Mouse (Mus musculus) gastrocnemius, adult 2 months (tissue): ENCODE measurements around the gene Olfr1535. TPM values are rescaled to one million over a fixed set of nuclear protein-coding genes. Genes with fewer than 3 reads are reported as not detected.

Experiments used
- DNase-seq: peaks from one replicate; pipeline ENCODE4 v3.0.0; 2022
- H3K27ac ChIP-seq: fragments of 200-600 bp; 2 replicates; pipeline ENCODE4 v1.8.1; 2022; ENCODE audit warnings: mild to moderate bottlenecking
- H3K4me3 ChIP-seq: fragments of 200-600 bp; 2 replicates; pipeline ENCODE4 v1.8.1; 2022; ENCODE audit warnings: mild to moderate bottlenecking, moderate library complexity
- CTCF ChIP-seq: fragments of 200-600 bp; IDR thresholded peaks from 2 replicates; pipeline ENCODE4 v1.8.1; 2022; ENCODE audit warnings: antibody characterized with exemption, mild to moderate bottlenecking, moderate library complexity
- intact Hi-C: fragments of 180-260 bp; cut with DNase I; formaldehyde crosslinking; loops from one replicate; pipeline ENCODE4 v1.15.1; 2025
- long read RNA-seq, 2 experiments: library from polyadenylated mRNA; stranded (forward); transcript quantifications; one replicate each; pipeline ENCODE4 v2.0.0; 2021
- total RNA-seq, 2 experiments: library from RNA; stranded (reverse); gene quantifications; 2 replicates each; pipeline ENCODE4 v1.2.3; 2021

The Olfr1535 gene
- not detected for total RNA-seq
- long read RNA-seq, experiment 1 = 0 reads
- long read RNA-seq, experiment 2 = 0 reads

DNA sequence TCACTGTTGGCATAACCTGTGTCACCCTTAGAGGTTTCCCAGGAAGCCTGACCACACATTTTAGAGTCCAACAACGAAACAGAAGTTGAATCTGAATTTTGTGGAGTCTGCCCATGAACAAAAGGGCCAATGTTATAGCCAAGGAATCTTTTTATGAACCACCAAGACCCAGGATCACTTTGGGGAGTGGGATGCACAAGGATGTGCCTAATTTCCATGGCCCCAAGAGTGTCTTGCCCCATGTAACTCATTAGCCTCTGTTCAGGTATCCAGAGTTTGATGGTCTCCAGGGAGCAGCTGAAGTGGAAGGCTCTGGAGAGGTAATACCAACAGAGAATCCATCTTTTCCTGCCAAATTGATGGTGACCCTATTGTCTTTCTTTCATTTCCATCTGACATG lies at the start of gene Olfr1535:
Olfr1535 (minus strand) TSS at position 101 of the 400 bp plus-strand sequence.
- no peak within 1 kb of the TSS for H3K4me3 ChIP-seq
- no peak for TF ChIP-seq CTCF
- intact Hi-C loops = no loop called here
- H3K27ac ChIP-seq = no peak within 1 kb of the TSS
- no peak for DNase-seq

DNA sequence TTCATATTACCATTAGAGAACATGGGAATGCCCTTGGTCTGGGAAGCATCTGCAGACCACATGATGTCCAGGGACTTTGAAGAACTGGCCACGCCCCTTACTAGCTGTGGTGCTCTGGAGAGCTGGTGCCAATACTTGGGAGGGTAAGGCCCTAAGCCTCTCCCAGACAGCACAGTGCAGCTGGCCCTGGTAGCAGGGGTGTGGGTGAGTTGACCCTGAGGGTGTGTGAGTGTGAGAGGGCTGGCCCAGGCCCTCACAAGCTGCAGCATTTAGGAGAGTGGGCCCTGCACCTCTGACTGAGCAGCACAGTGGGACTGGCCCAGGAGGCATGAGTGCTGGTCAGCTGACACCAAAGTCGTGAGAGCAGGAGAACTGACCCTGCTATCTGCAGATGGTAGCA lies 31.9 kb upstream of the Olfr1535 start:
- H3K27ac ChIP-seq = no peak overlapping the region
- no peak for TF ChIP-seq CTCF
- DNase-seq = no peak
- intact Hi-C loops = no loop called here
- no peak overlapping the region for H3K4me3 ChIP-seq

DNA sequence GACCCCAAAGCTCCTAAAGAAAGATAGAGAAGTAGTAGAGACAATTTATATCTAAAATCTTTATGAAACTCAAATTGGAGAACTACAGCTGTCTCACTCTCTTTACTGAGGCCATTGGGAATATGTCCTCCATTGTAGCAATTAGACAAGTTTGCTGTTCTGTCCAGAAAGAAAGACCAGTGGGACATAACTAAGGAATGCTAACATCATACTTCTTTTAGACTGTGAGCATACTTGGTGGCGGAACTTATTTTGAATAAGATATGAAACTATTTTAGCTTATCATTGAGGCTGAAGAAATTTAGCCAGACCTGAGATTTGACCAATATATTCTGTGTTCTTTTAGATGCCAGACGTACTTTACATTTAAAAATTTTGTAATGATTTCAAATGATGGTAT lies 22.0 kb upstream of the Olfr1535 start, which contains the start of gene Olfr1364:
Olfr1364 (minus strand) TSS at position 101 of the 400 bp plus-strand sequence.
- no peak within 1 kb of the TSS for H3K4me3 ChIP-seq
- intact Hi-C loops = no loop called here
- no peak for TF ChIP-seq CTCF
- H3K27ac ChIP-seq = no peak within 1 kb of the TSS
- no peak for DNase-seq

DNA sequence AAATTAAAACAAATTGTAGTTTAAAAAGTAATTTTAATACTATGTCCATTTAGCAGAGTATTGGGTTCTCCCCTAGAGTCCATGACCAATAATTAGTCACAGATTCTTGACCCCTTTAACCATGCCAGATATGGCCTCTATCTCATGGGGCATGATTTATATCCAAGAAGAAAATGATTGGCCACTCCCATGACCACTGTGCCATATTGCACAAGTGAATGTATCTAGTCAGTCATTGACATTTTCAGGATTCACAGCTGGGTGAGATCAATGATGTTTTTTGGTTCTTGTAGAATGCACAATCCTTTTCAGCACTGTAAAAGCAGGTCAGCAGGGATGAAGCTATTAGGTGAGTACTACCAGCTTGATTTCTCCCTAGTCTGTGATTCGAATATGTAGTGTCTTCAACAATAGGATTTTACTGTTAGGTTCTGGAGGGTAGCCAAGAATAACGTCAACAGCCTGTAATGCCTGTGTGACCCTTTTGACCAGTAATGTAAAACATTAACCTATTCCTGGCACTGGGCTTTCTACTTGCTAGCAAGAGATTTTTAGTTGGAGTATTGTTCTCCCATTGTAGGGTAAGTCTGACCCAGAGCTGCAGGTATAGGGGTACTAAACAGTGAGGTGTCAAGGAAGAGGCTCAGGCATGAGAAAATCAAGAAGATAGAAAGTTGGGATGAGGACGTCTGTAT lies 9.1 kb downstream of the Olfr1535 start:
- intact Hi-C loops = no loop called here
- DNase-seq = no peak
- no peak overlapping the region for H3K4me3 ChIP-seq
- TF ChIP-seq CTCF = no peak
- H3K27ac ChIP-seq = no peak overlapping the region

DNA sequence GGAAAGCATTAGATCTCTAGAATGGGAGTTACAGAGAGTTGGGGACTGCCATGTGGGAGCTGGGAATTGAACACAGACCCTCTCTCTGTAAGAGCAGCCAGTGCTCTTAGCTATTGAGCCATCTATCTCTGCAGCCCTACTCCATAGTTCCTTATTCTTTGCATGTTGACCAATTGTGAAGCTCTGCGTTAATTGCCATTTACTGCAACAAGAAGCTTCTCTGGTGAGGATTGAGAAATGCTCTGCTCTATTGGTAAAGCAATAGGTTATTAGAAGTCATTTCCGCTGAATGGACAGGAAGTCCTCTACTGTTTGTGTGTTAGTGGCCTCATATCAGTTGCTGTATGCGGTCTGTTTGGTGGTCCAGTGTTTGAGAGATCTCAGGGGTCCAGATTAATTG lies 10.2 kb downstream of the Olfr1535 start:
- Histone ChIP-seq H3K27ac (no peak overlapping the region), H3K4me3 (no peak overlapping the region)
- intact Hi-C loops = no loop called here
- no peak for DNase-seq
- no peak for TF ChIP-seq CTCF

DNA sequence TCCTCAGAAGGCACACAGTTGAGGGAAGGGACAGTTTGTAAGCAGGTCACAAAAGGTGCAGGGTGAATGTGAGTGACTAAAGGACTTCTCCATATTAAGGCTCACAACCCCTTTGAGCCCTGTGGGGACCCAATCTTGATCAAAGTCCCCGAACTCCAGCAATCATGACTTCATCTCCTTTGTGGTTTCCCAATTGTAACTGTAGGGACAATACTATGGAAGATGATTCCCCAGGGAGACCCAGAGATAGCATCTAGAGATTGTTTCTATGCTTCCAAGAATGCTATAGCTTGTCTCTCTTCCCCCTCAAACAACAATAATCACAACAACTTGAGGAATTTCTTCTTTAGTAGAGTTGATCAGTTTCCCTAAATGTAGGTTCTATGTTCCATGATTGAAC lies 17.0 kb downstream of the Olfr1535 start, which contains the start of gene Olfr1366:
Olfr1366 (minus strand) TSS at position 101 of the 400 bp plus-strand sequence.
- H3K27ac ChIP-seq = no peak within 1 kb of the TSS
- TF ChIP-seq CTCF = no peak
- intact Hi-C loops = no loop called here
- no peak within 1 kb of the TSS for H3K4me3 ChIP-seq
- DNase-seq = no peak

DNA sequence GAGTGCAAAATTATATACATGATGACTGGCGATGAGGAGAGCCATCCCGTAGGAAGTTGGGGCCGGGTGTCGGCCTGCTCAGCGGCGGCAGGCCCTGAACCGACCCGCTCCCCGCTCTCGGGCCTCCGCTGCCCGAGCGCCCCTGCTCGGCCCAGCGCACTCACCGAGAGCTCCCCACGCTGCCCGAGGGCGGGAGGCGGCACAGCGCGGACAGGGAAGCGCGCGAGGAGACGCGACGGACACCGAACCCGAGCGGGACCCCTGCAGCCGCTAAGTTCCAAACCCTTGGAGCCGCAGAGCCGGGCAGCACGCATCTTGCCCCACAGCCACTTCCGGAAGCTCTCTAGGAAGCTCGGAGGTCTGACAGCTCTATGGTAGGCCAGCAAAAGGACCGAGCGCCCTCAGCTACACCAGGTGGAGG lies 28.9 kb downstream of the Olfr1535 start, which contains the start of gene Zkscan8:
Zkscan8 (minus strand) TSS at position 340 of the 421 bp plus-strand sequence.
- H3K4me3 ChIP-seq = peak within 1 kb of the TSS; percentile 99
- TF ChIP-seq CTCF = no peak; the same call in 1 of the 2 replicates
- H3K27ac ChIP-seq = peak within 1 kb of the TSS; percentile 95
- DNase-seq = peak; percentile 92
- intact Hi-C loops = loop anchor here (2.0 to 10.0 kb wide), 4 partner anchors 24 to 168 kb away; partner anchors contain the start of genes Gm10065, Zkscan4 and Zscan12

DNA sequence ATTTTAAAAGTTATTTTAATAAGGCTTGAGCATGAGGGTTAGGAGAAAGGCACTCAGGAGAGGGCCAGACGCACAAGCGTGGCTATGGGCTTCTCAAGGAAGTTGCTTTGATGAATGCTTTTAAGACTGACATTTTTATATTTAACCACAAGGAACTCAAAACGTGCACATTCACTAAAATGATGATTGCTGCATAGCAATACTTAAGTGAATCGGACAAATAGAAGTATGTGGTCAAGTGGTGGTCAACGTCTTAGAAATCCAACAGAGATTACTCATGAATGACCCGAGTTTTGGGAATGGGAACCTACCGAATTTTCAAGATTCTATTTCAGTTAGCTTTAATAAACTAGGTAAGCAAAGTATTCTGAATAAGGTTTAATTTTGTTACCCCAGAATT lies 29.6 kb downstream of the Olfr1535 start:
- DNase-seq = no peak
- intact Hi-C loops = loop anchor here (2.0 to 10.0 kb wide), 4 partner anchors 23 to 167 kb away; partner anchors contain the start of genes Gm10065, Zkscan4 and Zscan12
- no peak for TF ChIP-seq CTCF
- Histone ChIP-seq H3K27ac (peak overlapping the region; percentile 95; the same call in 1 of the 2 replicates), H3K4me3 (peak overlapping the region; percentile 99)

DNA sequence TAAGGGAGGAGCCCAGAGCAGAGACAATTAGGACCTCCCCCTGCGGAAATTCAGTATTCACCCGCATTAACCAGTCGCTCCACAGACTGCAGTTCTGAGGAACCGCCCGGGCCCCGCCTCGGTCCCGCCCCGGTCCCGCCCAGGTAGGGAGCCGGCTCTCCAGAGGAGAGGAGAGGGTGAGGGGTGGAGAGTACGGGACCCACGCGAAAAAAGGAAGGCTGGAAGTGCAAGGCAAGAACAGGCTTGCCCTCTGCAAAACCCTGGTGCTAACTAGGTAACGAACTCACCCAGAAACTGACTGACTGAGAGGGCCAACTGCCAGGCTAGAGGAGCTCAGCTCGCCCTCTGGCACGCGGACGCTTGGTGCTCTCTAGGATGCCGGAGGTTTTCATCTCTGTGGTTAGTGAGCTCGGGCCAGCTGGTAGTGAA lies 53.5 kb downstream of the Olfr1535 start:
- Histone ChIP-seq H3K4me3 (peak overlapping the region; percentile 80), H3K27ac (peak overlapping the region; percentile 93)
- intact Hi-C loops = loop anchor here (1.0 to 2.0 kb wide), 3 partner anchors 25 to 103 kb away; partner anchors contain the start of genes Zkscan3 and Zkscan8
- peak; percentile 88 for DNase-seq
- no peak for TF ChIP-seq CTCF

Other genes with a start within 250 kb of the Olfr1535 start
- gene Gpx6, start 247.8 kb downstream of the Olfr1535 start, total RNA-seq = not detected
- not detected for gene Olfr1367, start 213.0 kb downstream of the Olfr1535 start, total RNA-seq
- 1 to 10 TPM; 6.9 to 8.7 TPM for gene Zscan12, start 197.1 kb downstream of the Olfr1535 start, total RNA-seq
- 10 to 100 TPM; 16.2 to 20.6 TPM for gene Zkscan3, start 157.1 kb downstream of the Olfr1535 start, total RNA-seq
- under 1 TPM; 0.18 to 0.59 TPM for gene Pgbd1, start 118.8 kb downstream of the Olfr1535 start, total RNA-seq
- 10 to 100 TPM; 13.6 to 14.5 TPM for gene Zscan26, start 106.2 kb downstream of the Olfr1535 start, total RNA-seq
- under 1 TPM; 0.14 to 0.15 TPM for gene Nkapl, start 91.4 kb downstream of the Olfr1535 start, total RNA-seq
- gene Zkscan4, start 81.0 kb downstream of the Olfr1535 start, total RNA-seq = under 1 TPM; 0.38 to 0.50 TPM
- gene Gm10065, start 80.5 kb downstream of the Olfr1535 start, total RNA-seq = not detected
- 10 to 100 TPM; 21.8 to 23.3 TPM for gene AK157302, start 64.7 kb downstream of the Olfr1535 start, total RNA-seq
- gene Gm11273, start 58.5 kb downstream of the Olfr1535 start, total RNA-seq = 100 to 1,000 TPM; 119 to 160 TPM
- 1 to 10 TPM; 4.7 to 6.1 TPM for gene Zkscan8, start 28.8 kb downstream of the Olfr1535 start, total RNA-seq
- gene Olfr1366, start 17.1 kb downstream of the Olfr1535 start, total RNA-seq = not detected
- not detected for gene Olfr1364, start 21.9 kb upstream of the Olfr1535 start, total RNA-seq
- gene Olfr1362, start 54.1 kb upstream of the Olfr1535 start, total RNA-seq = not detected
- not detected for gene Olfr11, start 82.6 kb upstream of the Olfr1535 start, total RNA-seq
- gene Olfr1361, start 103.5 kb upstream of the Olfr1535 start, total RNA-seq = not detected
- gene Olfr1360, start 117.5 kb upstream of the Olfr1535 start, total RNA-seq = not detected
- gene Olfr1359, start 138.2 kb upstream of the Olfr1535 start, total RNA-seq = not detected
- gene Hist1h2bl, start 156.2 kb upstream of the Olfr1535 start, total RNA-seq = 1 to 10 TPM; 3.9 to 6.5 TPM
- 1 to 10 TPM in 1 of 2 experiments, not detected in 1; 2.2 TPM for gene Hist1h2ai, start 156.5 kb upstream of the Olfr1535 start, total RNA-seq
- 1 to 10 TPM; 1.2 to 2.1 TPM for gene Hist1h3h, start 157.8 kb upstream of the Olfr1535 start, total RNA-seq
- gene Hist1h2bm, start 162.2 kb upstream of the Olfr1535 start, total RNA-seq = 1 to 10 TPM in 1 of 2 experiments, not detected in 1; 1.2 TPM
- 1 to 10 TPM in 1 of 2 experiments, under 1 TPM in 1; 0.42 to 1.1 TPM for gene Hist1h4j, start 175.2 kb upstream of the Olfr1535 start, total RNA-seq
- gene Hist1h4k, start 190.6 kb upstream of the Olfr1535 start, total RNA-seq = 10 to 100 TPM; 12.0 to 12.2 TPM
- under 1 TPM in 1 of 2 experiments, not detected in 1; 0.98 TPM for gene Hist1h2ak, start 193.9 kb upstream of the Olfr1535 start, total RNA-seq
- 1 to 10 TPM in 1 of 2 experiments, not detected in 1; 1.4 TPM for gene Hist1h2bn, start 194.2 kb upstream of the Olfr1535 start, total RNA-seq
- under 1 TPM; 0.45 to 0.69 TPM for gene Hist1h1b, start 220.7 kb upstream of the Olfr1535 start, total RNA-seq
- gene Hist1h3i, start 223.5 kb upstream of the Olfr1535 start, total RNA-seq = 10 to 100 TPM; 10.1 to 10.3 TPM
- not detected for gene Hist1h2an, start 227.3 kb upstream of the Olfr1535 start, total RNA-seq
- gene Hist1h2bp, start 227.6 kb upstream of the Olfr1535 start, total RNA-seq = 1 to 10 TPM in 1 of 2 experiments, not detected in 1; 1.1 TPM